Mouse (Mus musculus) neural tube, embryonic 10.5 days (tissue): ENCODE results near the gene Rragd.
"Not testable (repeated sequence)": the region's sequence is repeated elsewhere in the genome, so short reads cannot be mapped to it uniquely, and the experiment has no call there.

Source experiments
- DNase-seq: peaks from one replicate; pipeline ENCODE4 v3.0.0-alpha.2; 2017; ENCODE audit warnings: low spot score; ENCODE audit errors: extremely low spot score

Rragd gene

DNA sequence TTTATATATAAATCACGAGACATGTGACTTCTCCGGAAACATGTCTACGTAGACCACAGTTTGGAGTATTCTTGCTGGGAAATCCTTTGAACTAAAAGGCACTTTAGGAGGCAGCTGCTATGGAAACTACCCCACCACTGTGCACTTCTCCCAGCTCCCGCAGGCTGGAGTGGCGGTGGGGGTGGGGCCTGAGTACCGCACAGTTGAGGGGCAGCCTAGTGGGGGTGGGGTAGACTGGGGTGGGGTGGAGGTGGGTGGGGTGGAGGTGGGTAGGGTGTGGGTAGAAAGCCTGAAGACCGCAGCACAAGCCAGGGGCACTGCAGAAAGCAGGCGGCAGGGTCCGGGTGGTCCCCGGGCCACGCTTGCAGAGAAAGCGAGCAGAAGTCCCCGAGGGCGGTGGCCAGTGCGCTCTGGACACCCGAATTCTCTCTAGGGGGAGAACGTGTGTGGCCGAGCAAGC is at the start of gene Rragd:
Gene Rragd, plus strand, starts transcription at position 322 of the 460 bp plus-strand sequence.
- DNase-seq: no peak

- DNase-seq: no peak
These were observed 46.0 kb upstream of the Rragd start for GRCm38 (mm10) chr4:32936762-32937341.

- DNase-seq: no peak
These were observed 43.3 kb upstream of the Rragd start for GRCm38 (mm10) chr4:32939521-32939920.

GRCm38 (mm10) chr4:32939964-32940363 is 42.9 kb upstream of the Rragd start:
- no peak for DNase-seq

- DNase-seq: no peak
These were observed 41.9 kb upstream of the Rragd start for GRCm38 (mm10) chr4:32940984-32941383.

- DNase-seq: peak; percentile 31
These were observed 35.2 kb upstream of the Rragd start for GRCm38 (mm10) chr4:32947631-32948030.

- no peak for DNase-seq
These were observed 34.1 kb upstream of the Rragd start for GRCm38 (mm10) chr4:32948696-32949095.

GRCm38 (mm10) chr4:32950356-32951034 is 32.3 kb upstream of the Rragd start, which contains the start of gene Ankrd6:
Ankrd6 (minus strand) TSS chr4:32950841.
- peak; percentile 96 for DNase-seq

DNA sequence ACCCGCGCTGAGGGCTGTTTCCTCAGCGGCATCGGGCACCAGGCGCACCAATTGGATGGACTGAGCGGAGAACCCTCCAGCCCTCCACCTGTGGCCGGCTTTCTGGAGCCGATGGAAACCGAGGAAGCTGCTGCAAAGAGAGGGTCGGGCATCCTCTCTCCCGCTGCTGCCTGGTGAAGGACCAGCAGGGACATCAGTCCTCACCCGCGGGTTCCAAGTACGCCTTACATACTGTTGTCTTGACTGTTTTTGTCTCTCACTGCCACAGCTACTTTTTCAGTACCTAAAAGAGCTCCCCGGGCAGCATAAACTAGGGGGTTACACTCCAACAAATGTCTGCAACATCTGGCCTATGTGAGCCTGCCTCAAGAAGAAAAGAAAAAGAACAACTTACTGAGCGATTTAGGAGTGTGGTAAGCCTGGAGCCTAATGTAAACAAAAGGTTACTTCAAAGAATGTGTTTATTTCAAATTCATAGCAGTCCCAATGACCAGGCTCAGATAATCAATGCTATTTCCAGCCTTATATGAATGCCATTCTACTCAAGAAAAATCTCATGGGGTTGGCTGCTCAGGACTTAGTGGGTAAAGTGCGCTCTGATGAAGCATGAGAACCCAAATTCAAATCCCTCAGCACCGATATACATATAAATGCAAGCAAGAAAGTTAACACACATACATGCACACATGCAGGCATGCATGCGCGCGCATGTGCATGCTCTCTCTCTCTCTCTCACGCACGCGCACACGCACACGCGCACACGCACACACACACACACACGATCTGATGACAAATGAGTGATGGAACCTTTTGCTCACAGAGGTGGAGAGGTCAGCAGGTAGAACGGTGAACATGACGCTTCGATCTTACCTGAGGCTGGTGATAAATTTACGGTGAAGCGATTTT is 31.5 kb upstream of the Rragd start:
- DNase-seq: peak; percentile 38

DNA sequence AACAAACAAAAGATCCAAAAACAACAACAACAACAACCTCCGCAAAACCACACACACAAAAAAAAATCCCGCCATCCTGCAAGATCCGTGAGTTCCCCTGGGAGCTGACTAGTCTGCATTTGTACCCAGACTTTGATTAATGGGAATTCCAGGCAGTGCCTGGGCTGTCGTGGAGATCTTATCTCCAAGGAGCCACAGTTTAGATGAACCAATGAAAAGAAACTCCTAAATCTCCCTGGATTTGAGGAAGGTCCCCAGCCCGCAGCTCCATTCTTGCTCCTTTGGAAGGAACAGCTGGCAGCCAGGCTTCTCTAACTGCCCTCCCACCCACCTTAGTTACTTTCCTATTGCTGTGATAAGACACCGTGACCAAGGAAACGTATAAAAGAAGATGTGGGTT is 30.2 kb upstream of the Rragd start:
- peak; percentile 28 for DNase-seq

DNA sequence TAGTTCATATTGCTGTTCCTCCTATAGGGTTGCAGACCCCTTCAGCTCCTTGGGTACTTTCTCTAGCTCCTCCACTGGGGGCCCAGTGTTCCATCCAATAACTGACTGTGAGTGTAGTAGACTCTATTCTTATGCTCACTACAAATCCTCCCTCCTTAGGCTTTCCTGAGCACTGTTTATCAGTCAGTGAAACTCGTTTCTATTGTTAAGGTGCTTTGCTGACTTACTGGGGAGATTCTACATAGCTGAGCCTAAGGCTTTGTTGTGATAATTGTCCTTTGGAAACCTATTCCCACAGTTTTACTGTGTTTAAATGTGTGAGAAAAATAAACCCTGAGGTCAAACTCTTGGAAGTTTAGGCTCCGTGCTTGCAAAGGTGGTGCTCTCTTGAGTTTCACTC is 26.4 kb upstream of the Rragd start:
- no peak for DNase-seq

- no peak for DNase-seq
These were observed 21.4 kb upstream of the Rragd start for GRCm38 (mm10) chr4:32961394-32961793.

DNA sequence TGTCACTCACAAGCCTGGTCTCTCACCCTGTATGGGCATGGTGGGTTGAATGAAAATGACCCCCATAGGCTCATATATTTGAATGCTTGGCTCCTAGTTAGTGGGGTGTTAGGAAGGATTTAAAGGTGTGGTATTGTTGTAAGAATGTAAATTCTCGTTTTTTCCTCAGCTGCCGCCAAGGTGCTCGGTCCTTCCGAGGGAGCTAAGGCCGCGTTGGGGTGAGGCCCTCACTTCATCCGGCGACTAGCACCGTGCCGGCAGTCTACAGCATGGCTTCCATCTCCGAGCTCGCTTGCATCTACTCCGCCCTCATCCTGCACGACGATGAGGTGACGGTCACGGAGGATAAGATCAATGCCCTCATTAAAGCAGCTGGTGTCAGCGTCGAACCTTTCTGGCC is 18.2 kb upstream of the Rragd start:
- not testable (repeated sequence) for DNase-seq

- no peak for DNase-seq
These were observed 5.5 kb upstream of the Rragd start for GRCm38 (mm10) chr4:32977331-32977730.

DNA sequence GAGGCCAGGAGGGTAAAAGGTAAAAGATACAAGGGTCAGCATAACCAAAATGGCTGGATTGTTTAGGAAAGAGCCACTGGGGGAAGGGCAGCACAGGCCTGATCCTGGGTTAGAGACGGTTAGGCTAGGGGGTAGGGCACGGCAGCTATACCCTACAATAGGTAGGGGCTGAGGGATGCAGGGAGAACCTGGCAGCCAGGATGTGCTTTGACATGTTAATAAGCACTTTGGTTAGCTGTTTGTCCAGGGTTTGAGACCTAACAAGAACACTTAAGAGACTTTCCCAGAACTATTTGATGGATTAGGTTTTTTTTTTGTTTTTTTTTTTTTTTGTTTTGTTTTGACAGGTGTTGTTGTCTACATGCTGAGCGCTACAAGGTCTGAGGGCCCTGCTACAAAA is 2.8 kb upstream of the Rragd start:
- DNase-seq: no peak

DNA sequence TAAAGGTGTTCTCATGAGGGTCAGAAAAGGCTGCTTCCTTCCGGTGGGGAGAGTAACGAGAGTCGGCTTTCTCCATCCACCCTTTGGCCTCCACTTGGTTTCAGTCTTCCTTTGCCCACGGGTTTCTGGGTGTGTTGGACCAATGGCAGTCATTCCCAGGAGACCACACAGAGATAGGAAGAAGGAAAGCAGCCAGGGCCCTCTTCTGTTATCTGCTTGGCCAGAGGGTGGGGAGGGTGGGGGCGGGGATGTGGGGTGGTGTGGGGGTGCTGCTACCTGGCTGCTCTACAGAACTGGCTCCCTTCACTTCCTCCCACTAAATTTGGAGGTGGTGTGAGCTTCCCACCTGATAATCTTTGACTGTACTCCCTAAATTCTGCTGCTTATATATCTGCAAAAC is 1.2 kb upstream of the Rragd start:
- no peak for DNase-seq

DNA sequence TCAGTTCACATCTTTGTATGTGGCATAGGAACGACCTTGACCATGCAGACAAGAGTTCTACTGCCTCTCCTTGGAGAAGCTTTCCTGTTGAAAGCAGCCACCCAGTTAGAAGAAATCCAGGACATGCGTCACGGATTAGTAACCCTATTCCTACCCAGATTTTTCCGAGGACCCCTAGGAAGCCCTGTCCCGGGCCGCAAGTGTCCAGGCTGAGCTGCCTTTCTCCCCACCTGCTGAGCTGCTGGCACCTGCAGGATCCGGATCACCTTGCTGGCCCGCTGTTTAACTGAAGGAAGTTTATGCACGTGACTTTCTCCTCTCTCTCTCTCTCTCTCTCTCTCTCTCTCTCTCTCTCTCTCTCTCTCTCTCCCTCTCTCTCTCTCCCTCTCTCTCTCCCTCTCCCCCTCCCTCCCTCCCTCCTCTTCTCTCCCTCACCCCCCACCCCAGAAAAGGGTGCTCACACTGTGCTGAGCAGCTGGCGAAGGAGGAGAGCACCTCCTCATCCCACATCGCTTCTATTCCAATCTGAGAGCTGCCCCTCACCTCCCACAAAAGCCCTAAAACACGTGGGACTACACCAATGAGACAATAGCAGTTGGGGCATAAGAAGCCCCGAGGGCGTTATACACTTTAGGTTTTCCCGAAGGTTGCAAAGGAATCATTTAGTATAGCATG is 659 bp upstream of the Rragd start:
- DNase-seq: peak; percentile 40

DNA sequence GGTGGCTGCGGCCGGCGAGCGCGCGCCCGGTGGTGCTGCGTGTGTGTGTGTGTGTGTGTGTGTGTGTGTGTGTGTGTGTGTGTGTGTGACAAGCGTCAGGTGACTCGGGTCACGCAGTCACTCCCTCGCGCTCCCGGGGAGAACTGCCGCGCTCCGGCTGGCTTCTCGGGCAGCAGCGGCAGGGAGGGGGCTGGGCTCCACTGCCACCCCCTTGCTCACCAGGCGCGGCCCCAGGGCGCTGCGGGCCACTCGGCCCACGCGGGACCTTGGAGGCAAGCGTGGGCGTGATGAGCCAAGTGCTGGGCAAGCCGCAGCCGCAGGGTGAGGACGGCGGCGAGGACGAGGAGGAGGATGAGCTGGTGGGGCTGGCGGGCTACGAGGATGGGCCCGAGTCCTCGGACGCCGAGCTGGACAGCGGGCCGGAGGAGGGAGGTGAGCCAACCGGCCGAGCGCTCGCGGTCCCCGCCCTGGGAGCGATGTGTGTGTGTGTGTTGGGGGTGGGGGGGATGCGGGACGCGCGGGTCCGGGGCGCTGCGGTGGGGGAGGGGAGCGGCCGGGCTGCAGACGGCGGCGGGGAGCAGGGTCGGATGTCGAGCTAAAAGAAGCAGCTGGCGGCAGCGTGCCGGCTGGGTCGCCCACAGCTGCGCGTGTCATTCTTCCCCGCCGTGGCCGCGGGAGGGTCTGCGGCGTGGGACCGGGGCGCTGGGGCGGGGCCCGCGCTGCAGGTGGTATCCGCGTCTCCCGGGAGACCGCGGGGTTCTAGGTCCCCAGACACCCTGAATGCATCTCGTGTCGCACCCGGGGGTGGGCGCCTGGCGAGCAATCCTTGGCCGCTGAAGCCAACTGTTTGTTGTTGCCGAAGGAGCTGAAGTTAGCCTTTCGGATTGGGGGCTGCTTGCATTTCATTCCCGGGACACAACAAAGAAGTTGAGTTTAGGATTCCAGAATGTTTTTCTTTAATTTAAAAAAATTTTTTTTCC is 629 bp downstream of the Rragd start:
- DNase-seq: peak; percentile 85

GRCm38 (mm10) chr4:32984242-32984641 is 1.4 kb downstream of the Rragd start:
- no peak for DNase-seq
